ENCODE assay signal across 7 mouse cellular contexts in genomic region chr12:70452143-70452542, GRCm38 (mm10). TPM values are rescaled to one million over a fixed set of nuclear protein-coding genes. Genes with fewer than 3 reads are reported as not detected.
DNase-seq lines count a peak whose midpoint lies in the region; ATAC-seq lines count a peak whose summit lies in the region.

No protein-coding gene starts in this region.

- no peaks in the 10 kb centered on the region for H3K27me3 ChIP-seq in forebrain, embryonic 12.5 days
- H3K27me3 ChIP-seq in liver, embryonic 11.5 days (replicated peaks; ENCODE audit: control insufficient read depth, insufficient read depth, low read length), result no peaks in the 10 kb centered on the region

- no peaks in the 10 kb centered on the region for H3K36me3 ChIP-seq in forebrain, embryonic 12.5 days (replicated peaks)
- no peaks in the 10 kb centered on the region for H3K36me3 ChIP-seq in liver, embryonic 11.5 days (ENCODE audit: control insufficient read depth, insufficient read depth, low read length)

- no peak overlapping the region for H3K27ac ChIP-seq in forebrain, embryonic 12.5 days
- H3K27ac ChIP-seq in liver, embryonic 11.5 days (ENCODE audit: low read depth, low read length), result peak overlapping the region; percentile 84

- H3K4me1 ChIP-seq in forebrain, embryonic 12.5 days, result peaks cover 17% of the 10 kb centered on the region
- H3K4me1 ChIP-seq in liver, embryonic 11.5 days (replicated peaks; ENCODE audit: control insufficient read depth, insufficient read depth, low read length), result peaks cover 8% of the 10 kb centered on the region

- H3K9me3 ChIP-seq in forebrain, embryonic 12.5 days, result no peaks in the 10 kb centered on the region
- H3K9me3 ChIP-seq in liver, embryonic 11.5 days (ENCODE audit: control insufficient read depth, low read length), result no peaks in the 10 kb centered on the region

- no peak overlapping the region for H3K9ac ChIP-seq in forebrain, embryonic 12.5 days
- peak overlapping the region; percentile 97 for H3K9ac ChIP-seq in liver, embryonic 11.5 days (ENCODE audit: low read depth, low read length)

- no peak overlapping the region for H3K4me3 ChIP-seq in forebrain, embryonic 12.5 days (replicated peaks)
- H3K4me3 ChIP-seq in liver, embryonic 11.5 days (ENCODE audit: low read depth, low read length), result peak overlapping the region; percentile 90

- no peak for ATAC-seq in forebrain, embryonic 12.5 days (ENCODE audit: low FRiP score)
- peak; percentile 83 for ATAC-seq in liver, embryonic 11.5 days (replicated peaks; ENCODE audit: low FRiP score)
- no peak for ATAC-seq in monocyte, adult 5-6 weeks (replicated peaks; ENCODE audit: insufficient number of reproducible peaks, low FRiP score, low TSS enrichment, poor library complexity, severe bottlenecking)

- peak overlapping the region; percentile 64 for H3K4me2 ChIP-seq in forebrain, embryonic 12.5 days
- peak overlapping the region; percentile 68 for H3K4me2 ChIP-seq in liver, embryonic 11.5 days

- 88% methylated on average over 2 of the region's 2 CpGs for WGBS in forebrain, embryonic 12.5 days
- WGBS in liver, embryonic 11.5 days, result 47% methylated on average over 2 of the region's 2 CpGs

- peak; percentile 27 to 63 for DNase-seq in spleen, postnatal 36 days (ENCODE audit: low spot score in 2 of 2)
- no peak for DNase-seq in spleen, postnatal 14 days (ENCODE audit: low spot score in 2 of 2)
- no peak for DNase-seq in liver, embryonic 11.5 days (ENCODE audit: low spot score)
- no peak for DNase-seq in thymus, postnatal 36 days
- DNase-seq in thymus, adult 18-20 months, result no peak

RNA-seq across cellular contexts. Expression of gene Tmx1, which starts 0.8 kb away (rescaled TPM):
- polyA plus RNA-seq in forebrain, embryonic 12.5 days (2016; fragmentation: Nextera tagmentation; extraction: Ambion mirVana), result 126 and 129 TPM in 2 replicates
- 115 and 140 TPM in 2 replicates for polyA plus RNA-seq in liver, embryonic 11.5 days (2014; fragmentation: Nextera tagmentation; extraction: Ambion mirVana)
- total RNA-seq in monocyte, adult 5-6 weeks (2017), result 91.8 to 94.8 TPM (median 93.6 TPM) in 3 replicates

Comparison
In these comparisons a context has a peak if more than half of its experiments do, and no peak if none do; other contexts are left out.
1. DNase-seq: peak in spleen, postnatal 36 days (2 of 2); none in spleen, postnatal 14 days (0 of 2), liver, embryonic 11.5 days (single experiment), thymus, postnatal 36 days (0 of 2) and thymus, adult 18-20 months (0 of 2).